Mouse (Mus musculus) CH12.LX (cell line): ENCODE results near the gene Arf3. TPM values are rescaled to one million over a fixed set of nuclear protein-coding genes. Genes with fewer than 3 reads are reported as not detected.
A peak's percentile ranks its signal among the peaks of the same experiment; 100 is the strongest.
"Not testable (repeated sequence)": the region's sequence is repeated elsewhere in the genome, so short reads cannot be mapped to it uniquely, and the experiment has no call there.

Experiments
- DNase-seq: peaks from one replicate; pipeline ENCODE4 v3.0.0-alpha.2; 2013; ENCODE audit errors: extremely low read depth
- H3K27ac ChIP-seq: 2 replicates; pipeline ENCODE4 v1.5.1; 2012; ENCODE audit warnings: low read depth, mild to moderate bottlenecking, control low read depth, moderate library complexity; ENCODE audit not compliant: insufficient read depth
- H3K27me3 ChIP-seq: replicated peaks from 2 replicates; pipeline ENCODE3; 2012; ENCODE audit warnings: inconsistent platforms
- H3K36me3 ChIP-seq, 2 experiments: replicated peaks in 1 of 2; 2 replicates each; pipeline versions ENCODE3 to v1.6.1; 2012; ENCODE audit warnings: inconsistent platforms in 1 of 2, low read length in 1 of 2, mild to moderate bottlenecking in 1 of 2, mixed read lengths in 1 of 2, moderate library complexity in 1 of 2; ENCODE audit not compliant: control insufficient read depth in 1 of 2, insufficient read depth in 1 of 2
- H3K4me1 ChIP-seq, 2 experiments: 2 replicates each; pipeline ENCODE4 v1.6.1; 2012; ENCODE audit warnings: inconsistent platforms in 1 of 2, moderate library complexity in 1 of 2; ENCODE audit not compliant: insufficient read depth in 2 of 2, control insufficient read depth in 1 of 2
- H3K4me2 ChIP-seq: 2 replicates; pipeline ENCODE4 v1.6.1; 2012; ENCODE audit warnings: low read depth, mild to moderate bottlenecking, control low read depth; ENCODE audit not compliant: poor library complexity, insufficient read depth, severe bottlenecking
- H3K4me3 ChIP-seq, 3 experiments: fragments of 150-350 bp in 1 of 3; sonication (generic) in 1 of 3; replicated peaks in 1 of 3; 2 replicates each; pipeline versions ENCODE3 to v1.5.1; 2011 to 2012; ENCODE audit warnings: low read depth in 2 of 3, low read length in 2 of 3, mild to moderate bottlenecking in 2 of 3, moderate library complexity in 2 of 3, control low read depth in 1 of 3, improper control_type of control experiment in 1 of 3, inconsistent platforms in 1 of 3, mixed read lengths in 1 of 3; ENCODE audit not compliant: poor library complexity in 1 of 3
- H3K79me2 ChIP-seq: replicated peaks from 2 replicates; pipeline ENCODE4 v1.6.1; 2012; ENCODE audit warnings: mild to moderate bottlenecking, moderate library complexity; ENCODE audit not compliant: control insufficient read depth, poor library complexity, insufficient read depth, severe bottlenecking; ENCODE audit errors: extremely low read depth
- H3K9ac ChIP-seq: 2 replicates; pipeline ENCODE4 v1.6.1; 2012; ENCODE audit warnings: low read depth, mild to moderate bottlenecking, control low read depth, moderate library complexity; ENCODE audit not compliant: insufficient read depth
- H3K9me3 ChIP-seq: replicated peaks from 2 replicates; pipeline ENCODE3; 2012; ENCODE audit warnings: low read length, inconsistent platforms, mixed read lengths
- BHLHE40 ChIP-seq: IDR thresholded peaks from 2 replicates; pipeline ENCODE4 v1.6.1; 2011; ENCODE audit warnings: mild to moderate bottlenecking, low read depth, low read length, improper control_type of control experiment
- CHD2 ChIP-seq: IDR thresholded peaks from 2 replicates; pipeline ENCODE4 v1.6.1; 2011; ENCODE audit warnings: low read length, improper control_type of control experiment
- CTCF ChIP-seq, 2 experiments: IDR thresholded peaks in 1 of 2; conservative IDR thresholded peaks in 1 of 2; 2 replicates each; pipeline ENCODE4 v1.5.1; 2011 to 2012; ENCODE audit warnings: low read depth in 2 of 2, low read length in 2 of 2, improper control_type of control experiment in 1 of 2, inconsistent platforms in 1 of 2, mild to moderate bottlenecking in 1 of 2, moderate library complexity in 1 of 2
- E2F4 ChIP-seq: IDR thresholded peaks from 2 replicates; pipeline ENCODE4 v1.6.1; 2011; ENCODE audit warnings: low read depth, low read length, improper control_type of control experiment; ENCODE audit not compliant: insufficient replicate concordance
- ETS1 ChIP-seq: conservative IDR thresholded peaks from 2 replicates; pipeline ENCODE4 v1.6.1; 2012; ENCODE audit warnings: low read depth, mild to moderate bottlenecking, inconsistent platforms, low read length, improper control_type of control experiment, moderate library complexity
- JUN ChIP-seq: IDR thresholded peaks from 2 replicates; pipeline ENCODE4 v1.6.1; 2011; ENCODE audit warnings: low read depth, mild to moderate bottlenecking, low read length, improper control_type of control experiment, moderate library complexity; ENCODE audit not compliant: insufficient read depth
- KAT2A ChIP-seq: IDR thresholded peaks from 2 replicates; pipeline ENCODE4 v1.6.1; 2012; ENCODE audit warnings: low read length, improper control_type of control experiment, inconsistent platforms; ENCODE audit not compliant: insufficient replicate concordance
- MAFK ChIP-seq: IDR thresholded peaks from 2 replicates; pipeline ENCODE4 v1.6.1; 2011; ENCODE audit warnings: low read length, improper control_type of control experiment; ENCODE audit not compliant: insufficient replicate concordance
- MAZ ChIP-seq: IDR thresholded peaks from 2 replicates; pipeline ENCODE4 v1.6.1; 2012; ENCODE audit warnings: low read depth, mild to moderate bottlenecking, inconsistent platforms, low read length, improper control_type of control experiment, moderate library complexity
- NELFE ChIP-seq: IDR thresholded peaks from 2 replicates; pipeline ENCODE4 v1.6.1; 2011; ENCODE audit warnings: low read depth, low read length, improper control_type of control experiment
- NRF1 ChIP-seq: IDR thresholded peaks from 2 replicates; pipeline ENCODE4 v1.6.1; 2014; ENCODE audit warnings: low read depth, mild to moderate bottlenecking, inconsistent platforms, low read length, improper control_type of control experiment, moderate library complexity
- RCOR1 ChIP-seq: conservative IDR thresholded peaks from 2 replicates; pipeline ENCODE4 v1.6.1; 2012; ENCODE audit warnings: low read depth, mild to moderate bottlenecking, inconsistent platforms, low read length, improper control_type of control experiment
- SMC3 ChIP-seq: IDR thresholded peaks from 2 replicates; pipeline ENCODE4 v1.6.1; 2011; ENCODE audit warnings: low read depth, low read length, improper control_type of control experiment
- TBP ChIP-seq: conservative IDR thresholded peaks from 2 replicates; pipeline ENCODE4 v1.6.1; 2011; ENCODE audit warnings: low read depth, low read length, improper control_type of control experiment
- TCF12 ChIP-seq: IDR thresholded peaks from 2 replicates; pipeline ENCODE4 v1.6.1; 2014; ENCODE audit warnings: low read depth, mild to moderate bottlenecking, inconsistent platforms, low read length, improper control_type of control experiment
- UBTF ChIP-seq: IDR thresholded peaks from 2 replicates; pipeline ENCODE4 v1.6.1; 2012; ENCODE audit warnings: low read depth, mild to moderate bottlenecking, inconsistent platforms, low read length, improper control_type of control experiment, moderate library complexity
- USF1 ChIP-seq: IDR thresholded peaks from 2 replicates; pipeline ENCODE4 v1.6.1; 2014; ENCODE audit warnings: low read depth, mild to moderate bottlenecking, inconsistent platforms, low read length, improper control_type of control experiment
- ZC3H11A ChIP-seq: IDR thresholded peaks from 2 replicates; pipeline ENCODE4 v1.6.1; 2012; ENCODE audit warnings: low read depth, mild to moderate bottlenecking, inconsistent platforms, low read length, improper control_type of control experiment
- ZKSCAN1 ChIP-seq: IDR thresholded peaks from 2 replicates; pipeline ENCODE4 v1.6.1; 2012; ENCODE audit warnings: low read depth, inconsistent platforms, low read length, improper control_type of control experiment, borderline replicate concordance
- ZMIZ1 ChIP-seq: IDR thresholded peaks from 2 replicates; pipeline ENCODE4 v1.6.1; 2012; ENCODE audit warnings: low read depth, mild to moderate bottlenecking, inconsistent platforms, low read length, improper control_type of control experiment
- dilution Hi-C: fragments of 300-500 bp; cut with MboI; formaldehyde crosslinking; loops from 2 replicates; pipeline ENCODE4 v1.14.3; 2020; ENCODE audit warnings: low sequenced_read_pairs; ENCODE audit not compliant: extremely low pct_unique_long_range_greater_than_20kb, extremely low pct_ligation_motif_present
- in situ Hi-C: fragments of 300-500 bp; cut with MboI; formaldehyde crosslinking; loops from 3 replicates; pipeline ENCODE4 v1.14.3; 2019; ENCODE audit warnings: low sequenced_read_pairs, low pct_ligation_motif_present, low pct_unique_long_range_greater_than_20kb, mixed read lengths
- polyA plus RNA-seq: library from polyadenylated mRNA; unstranded; fragments of >175 nt; gene quantifications from 2 replicates; pipeline ENCODE4 v1.2.1, GENCODE M21; 2012; ENCODE audit warnings: low read depth; ENCODE audit not compliant: insufficient read length
- total RNA-seq, 2 experiments: library from RNA; depleted of rRNA; stranded (reverse); fragments of 300-350 nt in 1 of 2; fragments of >200 nt in 1 of 2; gene quantifications; 2 replicates each; pipeline ENCODE4 v1.2.3; 2012 to 2014

Gene Arf3
- total and polyA plus RNA-seq, 3 experiments: 32.5 to 182 (median 41.0) TPM

- H3K27ac ChIP-seq, H3K79me2 ChIP-seq, H3K4me2 ChIP-seq, DNase-seq, H3K9ac ChIP-seq, dilution Hi-C loops, H3K4me3 ChIP-seq, in situ Hi-C loops: not testable (repeated sequence)
- Histone ChIP-seq H3K27me3 (peaks cover 37% of the 10 kb centered on the region), H3K36me3 (peaks cover 21 to 42% of the 10 kb centered on the region in 2 experiments), H3K4me1 (peaks cover 5 to 16% of the 10 kb centered on the region in 2 experiments; a peak in 2 of 4 replicates), H3K9me3 (peaks cover 14% of the 10 kb centered on the region)
- peak in 1 of 2 experiments; percentile 23; a peak in 1 of 4 replicates for TF ChIP-seq CTCF (conservative IDR thresholded peaks at IDR 0.05 in 1 of 2, IDR thresholded peaks at IDR 0.05 in 1 of 2; ENCODE audit: low read depth in 2 of 2, low read length in 2 of 2)
These were observed 47.2 kb upstream of the Arf3 start for GRCm38 (mm10) chr15:98810212-98810611.

- peaks cover 15 to 35% of the 10 kb centered on the region in 2 experiments for H3K36me3 ChIP-seq
- H3K4me1 ChIP-seq: peaks cover 5 to 16% of the 10 kb centered on the region in 2 experiments; a peak in 2 of 4 replicates
- H3K27ac ChIP-seq: no peak within 1 kb of the TSS
- peaks cover 16% of the 10 kb centered on the region for H3K9me3 ChIP-seq
- dilution Hi-C loops (no loop called here), in situ Hi-C loops (no loop called here)
- TF ChIP-seq CTCF (conservative IDR thresholded peaks at IDR 0.05 in 1 of 2, IDR thresholded peaks at IDR 0.05 in 1 of 2; ENCODE audit: low read depth in 2 of 2, low read length in 2 of 2) (no peak), TCF12 (no peak), ETS1 (no peak), KAT2A (no peak), CHD2 (no peak), SMC3 (no peak), E2F4 (no peak)
- peaks cover 45% of the 10 kb centered on the region for H3K27me3 ChIP-seq
- no peak within 1 kb of the TSS for H3K4me3 ChIP-seq
- H3K9ac ChIP-seq: no peak within 1 kb of the TSS
- DNase-seq: no peak
- H3K79me2 ChIP-seq: no peaks in the 10 kb centered on the region
- no peak within 1 kb of the TSS for H3K4me2 ChIP-seq
These were observed 46.4 kb upstream of the Arf3 start, which contains the start of gene Ddn for GRCm38 (mm10) chr15:98809390-98809789. Gene Ddn (minus strand): TSS chr15:98809490.

- peaks cover 49% of the 10 kb centered on the region for H3K27me3 ChIP-seq
- no peak overlapping the region for H3K4me2 ChIP-seq
- H3K9ac ChIP-seq: no peak overlapping the region
These were observed 45.7 kb upstream of the Arf3 start for GRCm38 (mm10) chr15:98808651-98809134.

More at GRCm38 (mm10) chr15:98808651-98809134, 45.7 kb upstream of the Arf3 start:
- no peak for DNase-seq
- in situ Hi-C loops: no loop called here
- dilution Hi-C loops: no loop called here
- Histone ChIP-seq H3K36me3 (peaks cover 10 to 28% of the 10 kb centered on the region in 2 experiments), H3K27ac (no peak overlapping the region), H3K4me3 (no peak overlapping the region), H3K79me2 (no peaks in the 10 kb centered on the region), H3K4me1 (peaks cover 5 to 21% of the 10 kb centered on the region in 2 experiments; a peak in 2 of 4 replicates), H3K9me3 (peaks cover 16% of the 10 kb centered on the region)
- TF ChIP-seq ZKSCAN1 (no peak), TBP (no peak), NRF1 (no peak), RCOR1 (no peak), JUN (no peak), UBTF (no peak), ZMIZ1 (no peak), USF1 (no peak), MAFK (no peak), ZC3H11A (no peak), CHD2 (no peak), NELFE (no peak), E2F4 (no peak), MAZ (no peak), BHLHE40 (no peak)
